Mouse (Mus musculus) heart, embryonic 14.5 days (tissue): ENCODE data around the gene Hoxb5. TPM values are rescaled to one million over a fixed set of nuclear protein-coding genes. Genes with fewer than 3 reads are reported as not detected.

Source experiments
- ATAC-seq: fragments of 200-750 bp; cut with Nextera tagmentation; 2 replicates; pipeline ENCODE4 v1.8.0; 2017; ENCODE audit warnings: low read depth, moderate TSS enrichment; ENCODE audit not compliant: insufficient number of reproducible peaks, insufficient read depth, low FRiP score
- H3K27ac ChIP-seq, 2 experiments: fragments of 200-500 bp in 1 of 2; fragments of 300-500 bp in 1 of 2; sonication (generic) in 1 of 2; replicated peaks in 1 of 2; 2 replicates each; pipeline ENCODE4 v1.5.1; 2012 to 2014; ENCODE audit warnings: low read depth in 2 of 2, low read length in 2 of 2, control low read depth in 1 of 2, mild to moderate bottlenecking in 1 of 2, mixed read lengths in 1 of 2; ENCODE audit not compliant: control insufficient read depth in 1 of 2, insufficient read depth in 1 of 2
- H3K27me3 ChIP-seq: fragments of 300-500 bp; sonication (generic); 2 replicates; pipeline ENCODE4 v1.6.1; 2014; ENCODE audit warnings: mild to moderate bottlenecking, low read length, control low read depth; ENCODE audit not compliant: control insufficient read depth, insufficient read depth
- H3K36me3 ChIP-seq: fragments of 300-500 bp; sonication (generic); 2 replicates; pipeline ENCODE4 v1.6.1; 2014; ENCODE audit warnings: mild to moderate bottlenecking, control low read depth, low read length, mixed read lengths; ENCODE audit not compliant: control insufficient read depth, insufficient read depth
- H3K4me1 ChIP-seq, 2 experiments: fragments of 200-500 bp in 1 of 2; fragments of 300-500 bp in 1 of 2; sonication (generic) in 1 of 2; 2 replicates each; pipeline ENCODE4 v1.6.1; 2012 to 2014; ENCODE audit warnings: low read length in 2 of 2, control low read depth in 1 of 2, mixed read lengths in 1 of 2; ENCODE audit not compliant: control insufficient read depth in 2 of 2, insufficient read depth in 2 of 2
- H3K4me2 ChIP-seq: fragments of 300-500 bp; sonication (generic); 2 replicates; pipeline ENCODE4 v1.6.1; 2014; ENCODE audit warnings: mild to moderate bottlenecking, low read length
- H3K4me3 ChIP-seq, 2 experiments: fragments of 200-500 bp in 1 of 2; fragments of 300-500 bp in 1 of 2; sonication (generic) in 1 of 2; 2 replicates each; pipeline ENCODE4 v1.5.1; 2012 to 2014; ENCODE audit warnings: low read length in 2 of 2, mild to moderate bottlenecking in 2 of 2, control low read depth in 1 of 2, low read depth in 1 of 2, moderate library complexity in 1 of 2; ENCODE audit not compliant: control insufficient read depth in 1 of 2, insufficient read depth in 1 of 2
- H3K9ac ChIP-seq: fragments of 300-500 bp; sonication (generic); 2 replicates; pipeline ENCODE4 v1.6.1; 2014; ENCODE audit warnings: mild to moderate bottlenecking, low read length
- H3K9me3 ChIP-seq: fragments of 300-500 bp; sonication (generic); 2 replicates; pipeline ENCODE4 v1.6.1; 2016; ENCODE audit warnings: low read length, control low read depth; ENCODE audit not compliant: control insufficient read depth
- WGBS: fragments of 180-500 bp; shearing (Covaris S2); extraction: QIAGEN DNeasy Blood & Tissue Kit; methylation state at CpG from one replicate; pipeline ENCODE4 v1.1.7; 2014; 5-methylcytosine and 5-hydroxymethylcytosine counted together
- polyA plus RNA-seq: library from polyadenylated mRNA; unstranded; fragments of >200 nt; fragmentation: Nextera tagmentation; extraction: Ambion mirVana; gene quantifications from 2 replicates; pipeline ENCODE4 v1.2.1, GENCODE M21; 2014

The Hoxb5 gene
- polyA plus RNA-seq, 1 experiment from 2014 or later: 0.27 TPM

DNA sequence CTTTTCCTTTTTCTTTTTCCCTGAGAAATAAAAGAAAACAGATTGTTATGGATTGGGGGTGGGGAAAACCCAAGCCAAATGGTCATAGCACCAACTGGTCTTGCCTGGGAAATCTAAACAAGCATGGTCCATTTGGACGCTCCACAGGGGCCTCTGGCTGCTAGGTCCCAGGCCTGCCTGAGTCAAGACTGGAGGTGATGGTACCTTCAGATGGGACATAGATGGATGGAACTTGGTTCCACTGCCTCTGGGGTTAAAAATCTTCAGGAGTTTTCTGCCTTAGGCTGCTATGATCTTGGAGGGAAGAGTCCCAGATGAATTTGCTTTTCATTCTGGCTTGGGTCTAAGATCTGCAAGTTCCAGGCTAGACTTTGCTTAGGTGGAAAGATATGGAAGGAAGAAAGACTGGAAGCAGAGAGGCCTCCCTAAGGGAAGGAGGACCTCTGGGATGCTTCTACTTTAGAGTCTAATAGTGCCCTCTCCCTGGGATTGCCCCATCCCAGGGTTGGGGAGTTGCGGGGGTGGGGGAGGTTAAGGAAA, 40.1 kb downstream of the Hoxb5 start:
- H3K27me3 ChIP-seq: peaks cover 97% of the 10 kb centered on the region
- no peak overlapping the region for H3K9ac ChIP-seq
- H3K4me3 ChIP-seq: no peak overlapping the region
- no peak for ATAC-seq
- 59% methylated on average over 2 of the region's 2 CpGs for WGBS
- H3K9me3 ChIP-seq: no peaks in the 10 kb centered on the region
- H3K4me2 ChIP-seq: no peak overlapping the region
- H3K36me3 ChIP-seq: no peaks in the 10 kb centered on the region
- H3K4me1 ChIP-seq: peaks cover 0 to 4% of the 10 kb centered on the region in 2 experiments; a peak in 2 of 4 replicates
- H3K27ac ChIP-seq: no peak overlapping the region

DNA sequence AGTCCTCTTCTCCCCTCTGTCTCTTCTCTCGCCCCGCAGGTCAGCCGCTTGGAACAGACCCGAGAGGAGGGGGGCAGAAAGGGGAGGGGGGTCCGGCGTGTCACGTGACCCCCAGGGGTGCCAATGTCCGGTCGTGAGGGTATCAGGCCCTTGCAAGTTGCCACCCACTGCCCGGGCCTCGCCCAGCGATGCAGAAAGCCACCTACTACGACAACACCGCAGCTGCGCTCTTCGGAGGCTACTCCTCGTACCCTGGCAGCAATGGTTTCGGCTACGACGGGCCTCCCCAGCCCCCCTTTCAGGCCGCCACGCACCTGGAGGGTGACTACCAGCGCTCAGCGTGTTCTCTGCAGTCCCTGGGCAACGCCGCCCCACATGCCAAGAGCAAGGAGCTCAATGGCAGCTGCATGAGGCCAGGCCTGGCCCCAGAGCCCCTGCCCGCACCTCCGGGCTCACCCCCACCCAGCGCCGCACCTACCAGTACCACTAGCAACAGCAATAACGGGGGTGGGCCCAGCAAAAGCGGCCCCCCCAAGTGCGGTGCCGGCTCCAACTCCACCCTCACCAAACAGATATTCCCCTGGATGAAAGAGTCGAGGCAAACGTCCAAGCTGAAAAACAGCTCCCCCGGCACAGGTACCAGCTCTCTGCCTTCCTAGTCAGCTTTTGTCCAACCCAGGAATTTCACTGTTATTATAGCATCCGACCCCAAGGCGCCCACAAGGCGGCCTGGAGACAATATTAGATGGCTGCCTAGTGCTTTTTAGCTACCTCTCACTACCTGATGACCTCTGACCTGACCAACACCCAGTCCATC, 41.1 kb downstream of the Hoxb5 start:
- no peak overlapping the region for H3K9ac ChIP-seq
- ATAC-seq: no peak
- no peaks in the 10 kb centered on the region for H3K36me3 ChIP-seq
- peaks cover 97% of the 10 kb centered on the region for H3K27me3 ChIP-seq
- H3K4me3 ChIP-seq: no peak overlapping the region
- H3K4me2 ChIP-seq: no peak overlapping the region
- H3K4me1 ChIP-seq: peaks cover 0 to 4% of the 10 kb centered on the region in 2 experiments; a peak in 2 of 4 replicates
- no peaks in the 10 kb centered on the region for H3K9me3 ChIP-seq
- WGBS: 16% methylated on average over 39 of the region's 40 CpGs
- no peak overlapping the region for H3K27ac ChIP-seq

DNA sequence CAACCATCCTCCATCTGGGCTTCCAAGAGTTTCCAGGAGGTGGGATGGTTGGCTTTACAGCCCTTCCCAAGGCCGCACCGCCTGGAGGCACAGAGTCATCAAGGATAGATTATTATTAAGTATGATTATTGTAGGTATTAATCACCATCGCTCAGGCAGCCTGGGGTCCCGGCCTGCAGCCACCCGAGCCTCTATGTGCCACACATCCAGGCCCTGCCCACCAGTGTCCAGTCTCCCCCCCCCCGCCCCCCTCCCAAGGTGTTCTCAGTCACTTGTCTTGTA, 41.7 kb downstream of the Hoxb5 start:
- H3K27ac ChIP-seq: no peak overlapping the region
- WGBS: 18% methylated on average over 6 of the region's 6 CpGs
- no peak overlapping the region for H3K9ac ChIP-seq
- H3K4me1 ChIP-seq: peaks cover 0 to 4% of the 10 kb centered on the region in 2 experiments; a peak in 2 of 4 replicates
- H3K9me3 ChIP-seq: no peaks in the 10 kb centered on the region
- no peak overlapping the region for H3K4me3 ChIP-seq
- ATAC-seq: no peak
- no peak overlapping the region for H3K4me2 ChIP-seq
- peaks cover 97% of the 10 kb centered on the region for H3K27me3 ChIP-seq
- H3K36me3 ChIP-seq: no peaks in the 10 kb centered on the region

DNA sequence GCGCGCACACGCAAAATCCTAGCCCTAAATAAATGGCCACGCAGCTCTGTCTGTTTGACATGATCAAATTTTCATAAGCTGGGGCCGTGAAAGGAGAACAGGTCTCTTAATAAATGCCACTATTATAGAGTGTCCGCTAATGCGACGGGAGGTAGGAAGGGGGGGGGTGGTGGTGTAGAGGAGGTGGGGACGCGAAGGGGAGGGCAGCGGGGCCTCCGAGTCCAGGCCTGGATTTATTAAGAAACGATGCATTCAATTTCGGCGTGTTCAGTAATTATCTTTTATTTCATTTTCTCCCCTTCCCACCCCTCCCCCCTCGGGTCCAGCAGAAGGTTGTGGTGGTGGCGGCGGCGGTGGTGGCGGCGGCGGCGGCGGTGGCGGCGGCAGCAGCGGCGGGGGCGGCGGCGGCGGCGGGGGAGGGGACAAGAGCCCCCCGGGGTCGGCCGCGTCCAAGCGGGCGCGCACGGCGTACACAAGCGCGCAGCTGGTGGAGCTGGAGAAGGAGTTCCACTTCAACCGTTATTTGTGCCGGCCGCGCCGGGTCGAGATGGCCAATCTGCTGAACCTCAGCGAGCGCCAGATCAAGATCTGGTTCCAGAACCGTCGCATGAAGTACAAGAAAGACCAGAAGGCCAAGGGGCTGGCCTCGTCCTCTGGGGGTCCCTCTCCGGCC, 42.2 kb downstream of the Hoxb5 start:
- H3K4me2 ChIP-seq: peak overlapping the region; percentile 64

DNA sequence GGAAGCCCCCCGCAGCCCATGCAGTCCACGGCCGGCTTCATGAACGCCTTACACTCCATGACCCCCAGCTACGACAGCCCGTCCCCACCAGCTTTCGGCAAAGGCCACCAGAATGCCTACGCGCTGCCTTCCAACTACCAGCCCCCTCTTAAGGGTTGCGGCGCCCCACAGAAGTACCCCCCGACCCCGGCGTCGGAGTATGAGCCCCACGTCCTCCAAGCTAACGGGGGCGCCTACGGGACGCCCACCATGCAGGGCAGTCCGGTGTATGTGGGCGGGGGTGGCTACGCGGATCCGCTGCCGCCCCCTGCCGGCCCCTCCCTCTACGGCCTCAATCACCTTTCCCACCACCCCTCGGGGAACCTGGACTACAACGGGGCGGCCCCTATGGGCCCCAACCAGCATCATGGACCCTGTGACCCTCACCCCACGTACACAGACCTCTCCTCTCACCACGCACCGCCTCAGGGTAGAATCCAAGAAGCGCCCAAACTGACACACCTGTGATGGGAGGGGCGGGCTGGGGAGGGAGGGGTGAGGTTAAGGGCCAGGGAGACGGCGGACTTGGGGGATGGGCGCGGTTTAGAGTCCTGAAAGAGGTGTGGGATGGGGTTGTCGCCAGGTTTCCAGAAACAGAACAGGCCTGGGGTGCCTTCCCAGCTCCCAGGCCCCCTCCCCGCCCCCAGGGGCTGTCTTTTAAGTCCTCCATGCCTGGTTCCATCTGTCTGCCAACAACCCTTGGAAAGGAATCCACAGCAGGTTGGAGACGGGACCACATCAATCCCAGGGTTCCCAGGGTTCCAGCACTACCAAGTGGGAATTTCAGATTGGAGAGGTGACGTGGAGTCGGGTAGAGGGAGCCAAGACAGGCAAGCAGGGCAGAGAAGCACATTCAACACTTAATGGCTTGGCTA, 43.0 kb downstream of the Hoxb5 start:
- H3K4me3 ChIP-seq: peak overlapping the region; percentile 18 to 33; a peak in 2 of 4 replicates
- peak overlapping the region; percentile 64 for H3K4me2 ChIP-seq
- no peaks in the 10 kb centered on the region for H3K36me3 ChIP-seq
- no peak for ATAC-seq
- no peak overlapping the region for H3K27ac ChIP-seq
- peaks cover 0 to 4% of the 10 kb centered on the region in 2 experiments; a peak in 2 of 4 replicates for H3K4me1 ChIP-seq
- H3K27me3 ChIP-seq: peaks cover 97% of the 10 kb centered on the region
- H3K9me3 ChIP-seq: no peaks in the 10 kb centered on the region
- 5% methylated on average over 45 of the region's 45 CpGs for WGBS
- H3K9ac ChIP-seq: no peak overlapping the region

More for the DNA sequence above, 42.2 kb downstream of the Hoxb5 start:
- WGBS: 6% methylated on average over 35 of the region's 56 CpGs
- Histone ChIP-seq H3K27me3 (peaks cover 97% of the 10 kb centered on the region), H3K4me3 (peak overlapping the region; percentile 18 to 33; a peak in 3 of 4 replicates), H3K9ac (no peak overlapping the region), H3K27ac (no peak overlapping the region), H3K4me1 (peaks cover 0 to 4% of the 10 kb centered on the region in 2 experiments; a peak in 2 of 4 replicates), H3K36me3 (no peaks in the 10 kb centered on the region), H3K9me3 (no peaks in the 10 kb centered on the region)
- ATAC-seq: no peak

DNA sequence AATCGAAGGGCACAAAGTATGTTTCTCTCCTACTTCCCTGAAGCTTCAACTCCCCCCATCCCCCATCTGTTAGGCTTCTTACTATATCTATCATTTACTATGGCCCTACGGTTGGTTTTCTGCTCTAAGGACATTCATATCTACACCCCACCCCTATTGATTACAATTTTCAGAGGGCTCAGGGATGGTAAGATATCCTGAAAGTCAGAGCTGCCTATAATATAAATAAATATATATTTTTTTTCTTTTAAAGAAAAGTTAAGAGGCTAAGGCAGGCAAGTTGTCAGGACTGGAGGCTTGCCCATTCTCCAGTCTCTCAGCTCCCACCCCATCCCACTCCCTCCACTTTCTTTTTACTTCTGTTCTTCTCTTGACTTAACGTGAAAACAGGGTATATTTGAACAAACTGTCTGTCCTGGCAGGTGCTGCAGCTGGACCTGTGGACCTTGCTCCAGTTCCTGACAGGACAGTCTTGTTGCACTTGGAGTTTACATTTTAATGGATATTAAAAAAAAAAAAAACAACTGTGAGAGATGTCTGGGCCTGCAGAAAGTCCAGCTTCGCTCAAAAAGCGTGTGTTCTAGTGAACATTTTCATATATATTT, 43.9 kb downstream of the Hoxb5 start:
- Histone ChIP-seq H3K4me3 (no peak overlapping the region), H3K9me3 (no peaks in the 10 kb centered on the region), H3K4me2 (no peak overlapping the region), H3K36me3 (no peaks in the 10 kb centered on the region), H3K27me3 (peaks cover 97% of the 10 kb centered on the region), H3K27ac (no peak overlapping the region), H3K4me1 (peaks cover 0 to 1% of the 10 kb centered on the region in 2 experiments; a peak in 2 of 4 replicates), H3K9ac (no peak overlapping the region)
- no peak for ATAC-seq
- 61% methylated on average over 5 of the region's 5 CpGs for WGBS

DNA sequence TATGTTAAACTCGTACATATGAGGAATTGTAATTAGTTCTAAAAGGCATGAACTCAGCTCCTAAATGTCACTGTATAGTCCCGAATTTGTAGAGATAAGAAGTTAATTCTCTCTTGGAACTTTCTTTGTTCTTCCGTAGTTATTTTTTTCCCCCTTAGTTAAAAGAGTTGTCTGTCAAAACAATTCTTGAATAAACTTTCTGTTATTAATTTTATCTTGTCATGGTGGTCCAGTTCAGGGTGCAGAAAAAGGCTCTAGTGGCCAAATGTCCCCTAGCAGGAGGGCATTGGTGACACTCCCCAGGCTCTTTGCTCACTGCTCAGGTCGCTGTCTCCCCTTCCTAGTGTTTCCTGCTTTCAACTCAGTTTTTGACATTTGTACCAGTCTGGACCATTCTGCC, 44.6 kb downstream of the Hoxb5 start:
- Histone ChIP-seq H3K36me3 (no peaks in the 10 kb centered on the region), H3K4me3 (no peak overlapping the region), H3K4me1 (no peaks in the 10 kb centered on the region; a peak in 1 of 4 replicates), H3K9ac (no peak overlapping the region), H3K27me3 (peaks cover 95% of the 10 kb centered on the region), H3K27ac (no peak overlapping the region), H3K9me3 (no peaks in the 10 kb centered on the region), H3K4me2 (no peak overlapping the region)
- 44% methylated on average over 4 of the region's 4 CpGs for WGBS
- ATAC-seq: no peak
